Mouse (Mus musculus) brain, embryonic 14.5 days (tissue): ENCODE results near the gene Prss8. TPM values are rescaled to one million over a fixed set of nuclear protein-coding genes. Genes with fewer than 3 reads are reported as not detected.
"Not testable (repeated sequence)": the region's sequence is repeated elsewhere in the genome, so short reads cannot be mapped to it uniquely, and the experiment has no call there.

ENCODE experiments used
- DNase-seq: peaks from one replicate; pipeline ENCODE4 v3.0.0-alpha.2; 2011; ENCODE audit warnings: low read depth
- CTCF ChIP-seq: fragments of 200-500 bp; IDR thresholded peaks from 2 replicates; pipeline ENCODE4 v1.5.1; 2012; ENCODE audit warnings: inconsistent platforms, mild to moderate bottlenecking, moderate library complexity, borderline replicate concordance; ENCODE audit not compliant: insufficient read depth, insufficient read length; ENCODE audit errors: extremely low read depth
- POLR2A ChIP-seq: fragments of 200-500 bp; IDR thresholded peaks from 2 replicates; pipeline ENCODE4 v1.6.1; 2012; ENCODE audit warnings: mild to moderate bottlenecking, inconsistent platforms, borderline replicate concordance; ENCODE audit not compliant: poor library complexity, insufficient read depth, insufficient read length, severe bottlenecking; ENCODE audit errors: extremely low read depth
- polyA plus RNA-seq: library from polyadenylated mRNA; depleted of rRNA; stranded (reverse); fragments of >200 nt; gene quantifications from 2 replicates; pipeline ENCODE4 v1.2.3, GENCODE M21; 2012

Prss8 gene
- polyA plus RNA-seq, 1 experiment = 0.51 TPM

DNA sequence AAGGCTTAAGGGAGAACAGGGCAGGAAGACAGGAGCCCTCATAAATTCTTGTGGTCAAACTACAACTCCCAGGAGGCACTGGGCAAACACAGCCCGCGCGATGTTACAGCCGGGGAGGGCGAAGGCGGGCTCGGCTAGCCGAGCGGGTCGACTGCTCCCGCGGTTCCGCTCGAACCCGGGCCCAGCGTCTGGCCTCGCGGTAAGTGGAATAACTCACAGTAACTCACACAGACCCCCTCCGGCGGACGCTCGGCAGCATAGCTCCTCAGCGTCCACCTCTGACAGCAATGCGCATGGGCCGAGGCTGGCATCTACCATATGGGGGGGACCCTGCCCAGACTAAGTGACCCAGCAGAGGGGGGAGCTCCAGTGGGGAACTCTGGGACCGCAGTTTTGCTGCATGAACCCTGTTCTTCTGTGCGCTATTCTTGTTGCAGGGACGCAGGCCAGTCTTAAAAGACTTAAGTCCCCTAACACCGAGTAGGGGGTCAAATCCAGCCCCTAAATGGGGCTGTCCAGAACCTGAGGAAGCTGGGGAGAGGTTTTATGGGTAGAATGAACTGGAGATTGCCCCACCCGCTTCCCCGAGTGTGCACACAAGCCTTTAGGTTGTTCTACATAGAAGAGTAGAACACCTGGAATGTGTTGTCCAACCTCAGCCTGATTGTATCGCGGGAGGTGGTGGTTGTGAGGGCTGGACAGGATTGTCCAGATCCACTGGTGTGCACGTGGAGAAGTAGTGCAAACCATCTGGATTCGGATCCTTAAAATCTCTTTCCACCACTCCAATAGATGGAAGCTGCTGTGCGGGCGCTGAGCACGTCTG, 25.7 kb downstream of the Prss8 start, which contains the start of gene Bckdk:
Gene Bckdk, plus strand, starts transcription at position 112 of the 826 bp plus-strand sequence.
- TF ChIP-seq CTCF (peak; percentile 12; the same call in 1 of the 2 replicates), POLR2A (peak; percentile 59; the same call in 1 of the 2 replicates)
- DNase-seq = peak; percentile 90

DNA sequence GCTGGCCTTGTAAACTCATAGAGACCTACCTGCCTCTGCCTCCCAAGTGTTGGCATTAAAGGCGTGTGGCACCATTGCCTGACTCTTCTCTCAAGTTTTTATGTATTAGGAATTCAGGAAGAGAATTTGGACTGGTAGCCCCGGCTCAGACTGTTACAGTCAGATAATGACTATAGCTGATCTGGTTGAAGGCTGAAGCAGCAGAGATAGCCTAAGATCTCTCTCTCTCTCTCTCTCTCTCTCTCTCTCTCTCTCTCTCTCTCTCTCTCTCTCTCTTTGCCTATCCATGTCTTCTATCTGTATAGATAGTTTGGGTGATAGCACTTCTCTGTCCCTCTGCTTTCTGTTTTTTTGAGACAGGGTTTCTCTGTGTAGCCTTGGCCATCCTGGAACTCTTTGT, 28.1 kb downstream of the Prss8 start:
- TF ChIP-seq POLR2A = no peak
- TF ChIP-seq CTCF = no peak
- no peak for DNase-seq

DNA sequence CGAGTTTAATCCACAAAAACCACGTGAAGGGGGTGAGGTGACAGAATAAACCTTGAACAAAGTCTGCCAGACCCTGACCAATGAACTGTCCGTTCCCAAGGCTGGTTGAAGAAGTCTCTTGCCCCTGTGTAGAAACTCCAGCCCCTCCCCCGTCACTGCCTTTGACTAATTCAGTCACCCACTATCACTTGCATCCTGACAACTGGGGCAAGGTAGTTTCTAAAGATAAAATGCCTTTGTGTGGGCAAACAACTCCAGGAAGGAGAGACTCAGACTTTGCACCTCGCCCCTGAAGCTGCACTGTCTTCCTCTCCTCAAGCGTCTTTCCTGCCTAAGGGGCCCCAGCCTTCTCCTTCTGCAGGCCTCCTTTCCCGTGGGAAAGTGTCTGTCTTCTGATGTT, 29.9 kb downstream of the Prss8 start:
- no peak for DNase-seq
- TF ChIP-seq POLR2A (no peak), CTCF (no peak)

DNA sequence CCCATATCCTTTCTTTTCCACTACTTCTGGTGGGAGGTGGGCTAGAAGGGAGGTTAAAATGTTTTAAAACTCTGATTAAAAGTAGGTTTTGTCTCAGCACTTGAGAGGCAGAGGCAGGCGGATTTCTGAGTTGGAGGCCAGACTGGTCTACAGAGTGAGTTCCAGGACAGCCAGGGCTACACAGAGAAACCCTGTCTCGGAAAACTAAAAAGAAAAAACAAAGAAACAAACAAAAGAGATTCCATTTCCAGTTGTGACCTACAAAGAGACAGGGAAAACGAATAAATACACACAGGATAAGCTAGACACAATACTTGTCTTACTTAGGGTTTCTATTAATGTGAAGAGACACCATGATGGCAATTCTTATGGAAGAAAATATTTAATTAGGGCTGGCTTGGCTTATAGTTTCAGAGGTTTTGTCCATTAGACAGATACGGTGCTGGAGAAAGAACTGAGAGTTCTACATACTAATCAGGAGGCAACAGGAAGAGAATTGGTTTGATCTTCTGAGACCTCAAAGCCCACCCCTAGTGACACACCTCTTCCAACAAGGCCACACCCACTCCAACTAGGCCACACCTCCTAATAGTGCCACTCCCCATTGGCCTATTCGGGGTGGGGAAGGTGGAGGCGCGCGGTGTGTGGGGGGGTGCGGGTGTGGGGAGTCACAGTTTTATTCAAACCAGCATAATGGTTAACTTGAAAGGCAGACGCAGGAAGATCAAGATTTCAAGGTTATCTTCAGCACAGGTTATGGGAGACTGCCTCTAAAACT, 31.5 kb downstream of the Prss8 start:
- DNase-seq = no peak
- TF ChIP-seq CTCF (no peak), POLR2A (no peak)

DNA sequence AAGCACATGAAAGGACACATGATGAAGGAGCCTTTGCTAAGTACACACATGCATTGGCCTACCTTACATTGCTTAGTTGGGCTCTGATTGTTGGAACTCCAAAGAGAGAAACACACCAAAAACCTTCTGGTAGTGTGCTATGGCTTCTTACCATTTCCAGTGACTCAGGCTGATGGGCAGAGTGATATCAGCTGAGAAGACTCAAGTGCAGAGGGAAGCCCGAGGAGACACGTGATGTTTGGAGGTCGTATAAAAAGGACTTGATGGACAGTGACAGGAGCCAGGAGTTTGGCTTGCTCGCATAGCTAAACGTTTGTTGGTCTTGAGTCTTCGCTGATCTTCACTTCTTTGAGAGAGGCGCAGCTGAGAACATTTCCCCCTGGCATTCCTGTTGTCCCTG, 32.4 kb downstream of the Prss8 start:
- TF ChIP-seq CTCF = no peak
- no peak for DNase-seq

DNA sequence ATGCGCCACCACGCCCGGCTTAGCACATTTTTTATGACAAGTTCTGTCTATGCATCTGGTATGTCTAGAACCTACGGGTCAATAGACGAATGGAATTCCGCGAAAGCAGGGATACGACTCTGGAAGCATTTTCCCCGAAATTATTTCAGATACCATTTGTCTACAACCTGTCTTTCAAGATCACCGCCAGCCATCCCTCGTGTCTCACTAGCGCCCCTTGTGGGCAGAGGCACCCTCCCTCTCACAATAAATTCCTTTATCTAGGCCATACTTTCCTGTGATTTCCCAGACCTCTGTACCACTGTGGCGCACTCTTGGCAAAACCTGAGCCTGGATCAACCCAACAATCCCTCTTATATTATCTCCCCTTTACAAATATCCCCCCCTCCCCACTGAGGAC, 33.5 kb downstream of the Prss8 start:
- peak; percentile 42 for DNase-seq
- TF ChIP-seq POLR2A = no peak
- peak; percentile 65; the same call in 1 of the 2 replicates for TF ChIP-seq CTCF

DNA sequence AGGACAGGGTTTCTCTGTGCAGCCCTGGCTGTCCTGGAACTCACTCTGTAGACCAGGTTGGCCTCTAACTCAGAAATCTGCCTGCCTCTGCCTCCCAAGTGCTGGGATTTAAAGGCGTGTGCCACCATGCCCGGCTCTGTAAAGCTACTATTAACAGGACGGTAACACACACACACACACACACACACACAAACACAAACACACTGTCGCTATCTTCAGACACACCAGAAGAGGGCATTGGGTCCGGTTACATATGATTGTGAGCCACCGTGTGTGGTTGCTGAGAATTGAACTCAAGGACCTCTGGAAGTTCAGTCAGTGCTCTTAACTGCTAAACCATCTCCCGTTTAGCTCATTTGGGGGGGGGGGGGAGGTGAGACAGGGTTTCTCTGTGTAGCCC, 34.0 kb downstream of the Prss8 start:
- not testable (repeated sequence) for DNase-seq

DNA sequence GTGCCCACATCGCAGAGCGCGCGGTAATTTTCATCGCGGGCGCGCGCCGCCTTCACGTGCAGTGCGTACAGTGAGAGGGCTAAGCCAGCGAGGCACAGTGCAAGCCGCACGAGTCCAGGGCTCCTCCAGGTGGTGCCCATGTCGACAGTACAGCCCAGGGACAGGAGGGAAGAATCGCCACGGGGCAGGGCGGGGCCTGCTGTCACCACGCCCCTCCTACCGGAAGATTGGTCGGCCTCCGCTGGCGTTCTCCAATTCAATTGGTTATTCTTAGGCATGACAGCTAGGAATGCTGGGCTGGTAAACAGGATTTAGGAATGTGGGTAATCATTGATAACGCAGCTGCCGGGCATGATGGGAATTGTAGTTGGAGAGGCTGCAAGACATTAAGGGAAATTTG, 34.5 kb downstream of the Prss8 start, which contains the start of the genes Gm21974 and Vkorc1:
Gene Gm21974, minus strand, starts transcription at position 13 of the 400 bp plus-strand sequence.
Gene Vkorc1, minus strand, starts transcription at position 176 of the 400 bp plus-strand sequence.
- TF ChIP-seq POLR2A = peak; percentile 5; the same call in 1 of the 2 replicates
- TF ChIP-seq CTCF = peak; percentile 25; the same call in 1 of the 2 replicates
- peak; percentile 99 for DNase-seq

DNA sequence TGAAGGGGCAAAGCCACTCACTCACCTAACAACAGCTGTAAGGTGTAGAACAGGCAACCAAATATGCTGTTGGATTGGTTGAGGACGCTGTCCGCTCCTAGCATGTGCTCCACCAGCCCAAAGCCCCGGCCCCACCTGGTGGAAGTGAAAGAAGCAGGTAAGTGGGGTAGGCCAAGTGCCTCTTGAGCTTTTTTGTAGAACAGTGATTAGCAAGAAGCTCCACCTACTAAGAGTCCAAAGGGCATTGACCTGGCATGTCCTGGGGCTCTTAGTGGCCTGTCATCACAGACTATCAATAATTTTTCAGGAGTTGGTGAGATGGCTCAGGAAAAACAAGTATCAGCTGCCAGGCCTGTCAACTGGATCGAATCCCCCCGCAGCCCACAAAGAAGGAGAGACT, 35.4 kb downstream of the Prss8 start:
- no peak for DNase-seq
- TF ChIP-seq POLR2A = no peak

DNA sequence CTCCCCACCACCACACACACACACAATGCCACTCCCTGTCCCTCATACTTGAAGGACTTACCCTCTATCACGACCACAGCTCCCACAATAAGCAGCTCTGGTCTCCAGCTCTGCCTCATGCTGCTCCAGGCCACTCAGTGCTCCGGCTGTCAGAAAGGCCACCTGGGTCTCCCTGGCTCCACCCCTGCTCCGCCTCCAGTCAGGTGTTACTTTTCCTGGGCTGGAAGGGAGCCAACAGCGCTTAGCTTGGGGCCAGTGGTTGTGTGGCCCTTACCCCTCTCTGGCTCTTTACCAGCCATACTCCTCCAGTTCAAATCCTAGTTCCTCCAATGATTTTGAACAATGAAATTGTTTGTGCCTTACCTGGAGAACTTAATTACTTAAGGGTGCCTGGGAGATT, 39.1 kb downstream of the Prss8 start, which contains the start of gene Prss53:
Gene Prss53, minus strand, starts transcription at position 173 of the 400 bp plus-strand sequence.
- TF ChIP-seq POLR2A (no peak), CTCF (no peak)

DNA sequence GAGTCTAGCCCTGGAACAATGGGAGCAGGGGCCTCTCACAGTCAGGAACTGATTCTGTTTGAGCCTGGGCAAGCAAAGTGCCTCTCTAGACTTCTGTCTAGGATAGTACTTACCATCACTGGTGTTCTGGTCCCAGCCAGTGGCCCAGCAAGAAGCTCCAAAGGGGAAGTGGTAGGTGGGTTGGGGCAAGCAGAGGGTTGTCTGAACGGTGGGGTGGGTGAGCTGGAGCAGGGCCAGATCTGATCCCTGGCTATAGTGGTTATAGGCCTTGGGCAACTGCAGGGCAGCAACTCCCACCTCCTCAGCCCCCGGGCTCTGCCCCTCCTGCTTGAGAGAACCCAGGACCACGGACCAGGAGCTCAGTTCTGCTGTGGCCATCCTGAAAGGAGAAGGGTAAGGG, 41.1 kb downstream of the Prss8 start:
- DNase-seq = no peak
- TF ChIP-seq CTCF (no peak), POLR2A (no peak)

More for the DNA sequence above, 39.1 kb downstream of the Prss8 start, which contains the start of gene Prss53:
- DNase-seq = no peak
